Mouse (Mus musculus): ENCODE measurements around the gene Inpp5k.

GRCm38 (mm10) chr11:75635315-75635714 lies 4.5 kb downstream of the Inpp5k start:
- TF ChIP-seq CTCF (IDR thresholded peaks at IDR 0.05; ENCODE audit: borderline replicate concordance, insufficient read depth, low read length) (no peak), POLR2A (IDR thresholded peaks at IDR 0.05; ENCODE audit: low read depth, low read length) (no peak)
